Mouse (Mus musculus): ENCODE data around the gene Dglucy.

Dglucy gene

GRCm38 (mm10) chr12:100843171-100843570, 64.3 kb downstream of the Dglucy start:
- DNase-seq: no peak

GRCm38 (mm10) chr12:100844546-100844945, 65.7 kb downstream of the Dglucy start:
- DNase-seq: no peak

GRCm38 (mm10) chr12:100845829-100846228, 67.0 kb downstream of the Dglucy start:
- no peak for DNase-seq

- no peak for DNase-seq
Measured at GRCm38 (mm10) chr12:100846566-100846965, 67.7 kb downstream of the Dglucy start.

- no peak for DNase-seq
Measured at GRCm38 (mm10) chr12:100847437-100848080, 68.7 kb downstream of the Dglucy start.

- DNase-seq: peak; percentile 42
Measured at GRCm38 (mm10) chr12:100849421-100850138, 70.7 kb downstream of the Dglucy start.

GRCm38 (mm10) chr12:100852370-100852769, 73.5 kb downstream of the Dglucy start:
- DNase-seq: no peak

GRCm38 (mm10) chr12:100856337-100856736, 77.5 kb downstream of the Dglucy start:
- DNase-seq: no peak

- DNase-seq: peak; percentile 48
Measured at GRCm38 (mm10) chr12:100857791-100858190, 78.9 kb downstream of the Dglucy start.

GRCm38 (mm10) chr12:100862272-100862671, 83.4 kb downstream of the Dglucy start:
- no peak for DNase-seq

GRCm38 (mm10) chr12:100862856-100863446, 84.1 kb downstream of the Dglucy start:
- peak; percentile 72 for DNase-seq

- DNase-seq: no peak
Measured at GRCm38 (mm10) chr12:100865072-100865471, 86.2 kb downstream of the Dglucy start.

- DNase-seq: no peak
Measured at GRCm38 (mm10) chr12:100865509-100866078, 86.7 kb downstream of the Dglucy start.

GRCm38 (mm10) chr12:100867097-100867496, 88.2 kb downstream of the Dglucy start:
- DNase-seq: no peak

- no peak for DNase-seq
Measured at GRCm38 (mm10) chr12:100868049-100868622, 89.3 kb downstream of the Dglucy start.

- DNase-seq: no peak
Measured at GRCm38 (mm10) chr12:100871234-100871633, 92.4 kb downstream of the Dglucy start.

GRCm38 (mm10) chr12:100871841-100872240, 93.0 kb downstream of the Dglucy start:
- DNase-seq: no peak

GRCm38 (mm10) chr12:100873612-100874011, 94.8 kb downstream of the Dglucy start:
- DNase-seq: no peak

GRCm38 (mm10) chr12:100875553-100875952, 96.7 kb downstream of the Dglucy start:
- DNase-seq: no peak

- no peak for DNase-seq
Measured at GRCm38 (mm10) chr12:100875960-100876359, 97.1 kb downstream of the Dglucy start.

GRCm38 (mm10) chr12:100877936-100878335, 99.1 kb downstream of the Dglucy start:
- no peak for DNase-seq

- DNase-seq: no peak
Measured at GRCm38 (mm10) chr12:100878556-100878955, 99.7 kb downstream of the Dglucy start.

- no peak for DNase-seq
Measured at GRCm38 (mm10) chr12:100883168-100883567, 104.3 kb downstream of the Dglucy start.
